Mouse (Mus musculus) CH12.LX (cell line): Measurements from ENCODE around the gene Pde4d. TPM values are rescaled to one million over a fixed set of nuclear protein-coding genes. Genes with fewer than 3 reads are reported as not detected.
A peak's percentile ranks its signal among the peaks of the same experiment; 100 is the strongest.

ENCODE experiments used
- DNase-seq: peaks from one replicate; pipeline ENCODE4 v3.0.0-alpha.2; 2013; ENCODE audit errors: extremely low read depth
- H3K27ac ChIP-seq: 2 replicates; pipeline ENCODE4 v1.5.1; 2012; ENCODE audit warnings: low read depth, mild to moderate bottlenecking, control low read depth, moderate library complexity; ENCODE audit not compliant: insufficient read depth
- H3K27me3 ChIP-seq: replicated peaks from 2 replicates; pipeline ENCODE3; 2012; ENCODE audit warnings: inconsistent platforms
- H3K36me3 ChIP-seq, 2 experiments: replicated peaks in 1 of 2; 2 replicates each; pipeline versions ENCODE3 to v1.6.1; 2012; ENCODE audit warnings: inconsistent platforms in 1 of 2, low read length in 1 of 2, mild to moderate bottlenecking in 1 of 2, mixed read lengths in 1 of 2, moderate library complexity in 1 of 2; ENCODE audit not compliant: control insufficient read depth in 1 of 2, insufficient read depth in 1 of 2
- H3K4me1 ChIP-seq, 2 experiments: 2 replicates each; pipeline ENCODE4 v1.6.1; 2012; ENCODE audit warnings: inconsistent platforms in 1 of 2, moderate library complexity in 1 of 2; ENCODE audit not compliant: insufficient read depth in 2 of 2, control insufficient read depth in 1 of 2
- H3K4me2 ChIP-seq: 2 replicates; pipeline ENCODE4 v1.6.1; 2012; ENCODE audit warnings: low read depth, mild to moderate bottlenecking, control low read depth; ENCODE audit not compliant: poor library complexity, insufficient read depth, severe bottlenecking
- H3K4me3 ChIP-seq, 3 experiments: fragments of 150-350 bp in 1 of 3; sonication (generic) in 1 of 3; replicated peaks in 1 of 3; 2 replicates each; pipeline versions ENCODE3 to v1.5.1; 2011 to 2012; ENCODE audit warnings: low read depth in 2 of 3, low read length in 2 of 3, mild to moderate bottlenecking in 2 of 3, moderate library complexity in 2 of 3, control low read depth in 1 of 3, improper control_type of control experiment in 1 of 3, inconsistent platforms in 1 of 3, mixed read lengths in 1 of 3; ENCODE audit not compliant: poor library complexity in 1 of 3
- H3K79me2 ChIP-seq: replicated peaks from 2 replicates; pipeline ENCODE4 v1.6.1; 2012; ENCODE audit warnings: mild to moderate bottlenecking, moderate library complexity; ENCODE audit not compliant: control insufficient read depth, poor library complexity, insufficient read depth, severe bottlenecking; ENCODE audit errors: extremely low read depth
- H3K9ac ChIP-seq: 2 replicates; pipeline ENCODE4 v1.6.1; 2012; ENCODE audit warnings: low read depth, mild to moderate bottlenecking, control low read depth, moderate library complexity; ENCODE audit not compliant: insufficient read depth
- H3K9me3 ChIP-seq: replicated peaks from 2 replicates; pipeline ENCODE3; 2012; ENCODE audit warnings: low read length, inconsistent platforms, mixed read lengths
- CHD1 ChIP-seq: IDR thresholded peaks from 2 replicates; pipeline ENCODE4 v1.6.1; 2012; ENCODE audit warnings: low read depth, low read length, improper control_type of control experiment, inconsistent platforms
- CTCF ChIP-seq, 2 experiments: IDR thresholded peaks in 1 of 2; conservative IDR thresholded peaks in 1 of 2; 2 replicates each; pipeline ENCODE4 v1.5.1; 2011 to 2012; ENCODE audit warnings: low read depth in 2 of 2, low read length in 2 of 2, improper control_type of control experiment in 1 of 2, inconsistent platforms in 1 of 2, mild to moderate bottlenecking in 1 of 2, moderate library complexity in 1 of 2
- ELF1 ChIP-seq: IDR thresholded peaks from 2 replicates; pipeline ENCODE4 v1.6.1; 2014; ENCODE audit warnings: low read depth, mild to moderate bottlenecking, inconsistent platforms, low read length, improper control_type of control experiment
- EP300 ChIP-seq: IDR thresholded peaks from 2 replicates; pipeline ENCODE4 v1.6.1; 2011; ENCODE audit warnings: low read length, improper control_type of control experiment
- ETS1 ChIP-seq: conservative IDR thresholded peaks from 2 replicates; pipeline ENCODE4 v1.6.1; 2012; ENCODE audit warnings: low read depth, mild to moderate bottlenecking, inconsistent platforms, low read length, improper control_type of control experiment, moderate library complexity
- GABPA ChIP-seq: IDR thresholded peaks from 2 replicates; pipeline ENCODE4 v1.6.1; 2012; ENCODE audit warnings: low read depth, low read length, improper control_type of control experiment, inconsistent platforms; ENCODE audit not compliant: insufficient replicate concordance
- HCFC1 ChIP-seq: IDR thresholded peaks from 2 replicates; pipeline ENCODE4 v1.6.1; 2012; ENCODE audit warnings: low read depth, mild to moderate bottlenecking, inconsistent platforms, low read length, improper control_type of control experiment
- IRF4 ChIP-seq: IDR thresholded peaks from 2 replicates; pipeline ENCODE4 v1.6.1; 2014; ENCODE audit warnings: low read depth, mild to moderate bottlenecking, inconsistent platforms, low read length, improper control_type of control experiment
- JUN ChIP-seq: IDR thresholded peaks from 2 replicates; pipeline ENCODE4 v1.6.1; 2011; ENCODE audit warnings: low read depth, mild to moderate bottlenecking, low read length, improper control_type of control experiment, moderate library complexity; ENCODE audit not compliant: insufficient read depth
- JUND ChIP-seq: conservative IDR thresholded peaks from 2 replicates; pipeline ENCODE4 v1.6.1; 2011; ENCODE audit warnings: low read depth, low read length, improper control_type of control experiment
- KAT2A ChIP-seq: IDR thresholded peaks from 2 replicates; pipeline ENCODE4 v1.6.1; 2012; ENCODE audit warnings: low read length, improper control_type of control experiment, inconsistent platforms; ENCODE audit not compliant: insufficient replicate concordance
- MAFK ChIP-seq: IDR thresholded peaks from 2 replicates; pipeline ENCODE4 v1.6.1; 2011; ENCODE audit warnings: low read length, improper control_type of control experiment; ENCODE audit not compliant: insufficient replicate concordance
- MAX ChIP-seq: IDR thresholded peaks from 2 replicates; pipeline ENCODE4 v1.6.1; 2011; ENCODE audit warnings: low read length, improper control_type of control experiment
- MAZ ChIP-seq: IDR thresholded peaks from 2 replicates; pipeline ENCODE4 v1.6.1; 2012; ENCODE audit warnings: low read depth, mild to moderate bottlenecking, inconsistent platforms, low read length, improper control_type of control experiment, moderate library complexity
- MEF2A ChIP-seq: IDR thresholded peaks from 2 replicates; pipeline ENCODE4 v1.6.1; 2014; ENCODE audit warnings: low read depth, mild to moderate bottlenecking, inconsistent platforms, low read length, improper control_type of control experiment, borderline replicate concordance
- MXI1 ChIP-seq: IDR thresholded peaks from 2 replicates; pipeline ENCODE4 v1.6.1; 2011; ENCODE audit warnings: mild to moderate bottlenecking, low read depth, low read length, improper control_type of control experiment
- MYC ChIP-seq: IDR thresholded peaks from 2 replicates; pipeline ENCODE4 v1.6.1; 2011; ENCODE audit warnings: low read depth, mild to moderate bottlenecking, improper control_type of control experiment, low read length
- NELFE ChIP-seq: IDR thresholded peaks from 2 replicates; pipeline ENCODE4 v1.6.1; 2011; ENCODE audit warnings: low read depth, low read length, improper control_type of control experiment
- PAX5 ChIP-seq: IDR thresholded peaks from 2 replicates; pipeline ENCODE4 v1.6.1; 2012; ENCODE audit warnings: low read length, inconsistent platforms, mixed read lengths
- RAD21 ChIP-seq: IDR thresholded peaks from 2 replicates; pipeline ENCODE4 v1.6.1; 2011; ENCODE audit warnings: low read depth, mild to moderate bottlenecking, low read length, improper control_type of control experiment, moderate library complexity
- RCOR1 ChIP-seq: conservative IDR thresholded peaks from 2 replicates; pipeline ENCODE4 v1.6.1; 2012; ENCODE audit warnings: low read depth, mild to moderate bottlenecking, inconsistent platforms, low read length, improper control_type of control experiment
- SMC3 ChIP-seq: IDR thresholded peaks from 2 replicates; pipeline ENCODE4 v1.6.1; 2011; ENCODE audit warnings: low read depth, low read length, improper control_type of control experiment
- TBP ChIP-seq: conservative IDR thresholded peaks from 2 replicates; pipeline ENCODE4 v1.6.1; 2011; ENCODE audit warnings: low read depth, low read length, improper control_type of control experiment
- USF2 ChIP-seq: conservative IDR thresholded peaks from 2 replicates; pipeline ENCODE4 v1.6.1; 2011; ENCODE audit warnings: low read depth, low read length, improper control_type of control experiment
- ZC3H11A ChIP-seq: IDR thresholded peaks from 2 replicates; pipeline ENCODE4 v1.6.1; 2012; ENCODE audit warnings: low read depth, mild to moderate bottlenecking, inconsistent platforms, low read length, improper control_type of control experiment
- ZKSCAN1 ChIP-seq: IDR thresholded peaks from 2 replicates; pipeline ENCODE4 v1.6.1; 2012; ENCODE audit warnings: low read depth, inconsistent platforms, low read length, improper control_type of control experiment, borderline replicate concordance
- ZNF384 ChIP-seq: IDR thresholded peaks from 2 replicates; pipeline ENCODE4 v1.6.1; 2012; ENCODE audit warnings: low read depth, low read length, improper control_type of control experiment, inconsistent platforms
- dilution Hi-C: fragments of 300-500 bp; cut with MboI; formaldehyde crosslinking; loops from 2 replicates; pipeline ENCODE4 v1.14.3; 2020; ENCODE audit warnings: low sequenced_read_pairs; ENCODE audit not compliant: extremely low pct_unique_long_range_greater_than_20kb, extremely low pct_ligation_motif_present
- in situ Hi-C: fragments of 300-500 bp; cut with MboI; formaldehyde crosslinking; loops from 3 replicates; pipeline ENCODE4 v1.14.3; 2019; ENCODE audit warnings: low sequenced_read_pairs, low pct_ligation_motif_present, low pct_unique_long_range_greater_than_20kb, mixed read lengths
- polyA plus RNA-seq: library from polyadenylated mRNA; unstranded; fragments of >175 nt; gene quantifications from 2 replicates; pipeline ENCODE4 v1.2.1, GENCODE M21; 2012; ENCODE audit warnings: low read depth; ENCODE audit not compliant: insufficient read length
- total RNA-seq, 2 experiments: library from RNA; depleted of rRNA; stranded (reverse); fragments of 300-350 nt in 1 of 2; fragments of >200 nt in 1 of 2; gene quantifications; 2 replicates each; pipeline ENCODE4 v1.2.3; 2012 to 2014

Gene Pde4d
- total and polyA plus RNA-seq, 3 experiments = not detected

GRCm38 (mm10) chr13:109209413-109209812, 759.7 kb downstream of the Pde4d start:
- Histone ChIP-seq H3K27ac (no peak overlapping the region), H3K4me2 (no peak overlapping the region), H3K27me3 (no peaks in the 10 kb centered on the region), H3K79me2 (no peaks in the 10 kb centered on the region), H3K4me1 (peaks cover 3 to 4% of the 10 kb centered on the region in 2 experiments; a peak in 2 of 4 replicates), H3K9ac (no peak overlapping the region), H3K36me3 (no peaks in the 10 kb centered on the region), H3K9me3 (no peaks in the 10 kb centered on the region), H3K4me3 (no peak overlapping the region)
- TF ChIP-seq HCFC1 (no peak), MYC (no peak), KAT2A (no peak), ZC3H11A (no peak), MAFK (no peak), USF2 (no peak), SMC3 (no peak), RCOR1 (no peak), PAX5 (no peak), ETS1 (no peak), ZKSCAN1 (no peak), MXI1 (no peak), MAX (no peak), CHD1 (no peak), ELF1 (no peak), JUN (no peak), GABPA (no peak)
- DNase-seq = no peak
- dilution Hi-C loops = no loop called here
- in situ Hi-C loops = loop anchor here (25.0 kb wide), 1 partner anchor 1022 kb away; no protein-coding TSS in a partner anchor

- Histone ChIP-seq H3K4me2 (no peak overlapping the region), H3K79me2 (no peaks in the 10 kb centered on the region), H3K9ac (no peak overlapping the region), H3K4me3 (no peak overlapping the region), H3K27ac (no peak overlapping the region), H3K9me3 (no peaks in the 10 kb centered on the region), H3K27me3 (no peaks in the 10 kb centered on the region), H3K36me3 (no peaks in the 10 kb centered on the region), H3K4me1 (peaks cover 3 to 4% of the 10 kb centered on the region in 2 experiments; a peak in 2 of 4 replicates)
- in situ Hi-C loops (loop anchor here (25.0 kb wide), 1 partner anchor 1023 kb away; no protein-coding TSS in a partner anchor), dilution Hi-C loops (no loop called here)
- DNase-seq = peak; percentile 66
- TF ChIP-seq ZC3H11A (peak; percentile 75), JUND (peak; percentile 14; the same call in 1 of the 2 replicates), ZNF384 (0 out of 2 replicates have a peak, but pooled peaks have one; percentile 8), IRF4 (peak; percentile 39; the same call in 1 of the 2 replicates), RAD21 (peak; percentile 95), EP300 (no peak), SMC3 (peak; percentile 84), MAZ (no peak), MEF2A (peak; percentile 23; the same call in 1 of the 2 replicates), CTCF (conservative IDR thresholded peaks at IDR 0.05 in 1 of 2, IDR thresholded peaks at IDR 0.05 in 1 of 2; ENCODE audit: low read depth in 2 of 2, low read length in 2 of 2) (peak; percentile 74 to 92), TBP (no peak), NELFE (peak; percentile 37; the same call in 1 of the 2 replicates), GABPA (no peak)
These were observed 760.7 kb downstream of the Pde4d start for GRCm38 (mm10) chr13:109210403-109210802.
